Mouse (Mus musculus) heart, adult 2 months (tissue): ENCODE results near the gene Hacd1.

Experiments used
- CTCF ChIP-seq: fragments of 200-600 bp; IDR thresholded peaks from 2 replicates; pipeline ENCODE4 v1.8.1; 2022; ENCODE audit warnings: antibody characterized with exemption, mild to moderate bottlenecking, moderate library complexity
- EP300 ChIP-seq: fragments of 200-500 bp; IDR thresholded peaks from 2 replicates; pipeline ENCODE4 v1.6.1; 2011; ENCODE audit warnings: low read depth, low read length, control low read depth; ENCODE audit not compliant: insufficient read depth
- POLR2A ChIP-seq: fragments of 200-500 bp; IDR thresholded peaks from 2 replicates; pipeline ENCODE4 v1.6.1; 2011; ENCODE audit warnings: mild to moderate bottlenecking, low read depth, low read length, control low read depth; ENCODE audit not compliant: insufficient read depth

DNA sequence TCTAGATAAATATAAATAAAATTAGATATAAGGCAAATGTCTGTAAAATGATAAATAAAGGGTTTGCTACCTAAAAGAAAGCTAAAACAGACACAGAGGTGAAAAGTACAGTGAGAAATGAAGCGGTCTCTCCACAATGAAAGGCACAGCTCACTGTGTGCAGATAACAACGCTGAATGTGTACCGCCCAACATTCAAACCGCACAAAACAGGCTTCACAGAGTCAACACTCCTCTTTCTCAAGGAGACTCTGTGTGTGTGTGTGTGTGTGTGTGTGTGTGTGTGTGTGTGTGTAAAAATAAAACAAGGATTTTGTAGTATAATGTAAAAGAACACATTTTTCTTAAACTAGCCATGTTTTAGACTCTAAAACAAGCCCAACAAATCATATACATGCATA lies 247.9 kb downstream of the Hacd1 start:
- TF ChIP-seq POLR2A (no peak), EP300 (no peak), CTCF (no peak)
